Mouse (Mus musculus): ENCODE measurements around the gene Olfr993. TPM values are rescaled to one million over a fixed set of nuclear protein-coding genes. Genes with fewer than 3 reads are reported as not detected.

Gene Olfr993
- polyA plus RNA-seq (2012; ENCODE audit: insufficient read depth, insufficient read length, low replicate concordance, missing spikeins), result not detected in 2 replicates

GRCm38 (mm10) chr2:85414777-85415176 lies at the start of gene Olfr993:
Gene Olfr993, minus strand, starts transcription at chr2:85414877.
- Histone ChIP-seq H3K4me1 (ENCODE audit: control insufficient read depth, insufficient read depth, low read length) (no peaks in the 10 kb centered on the region), H3K4me3 (ENCODE audit: insufficient read depth, low read depth, low read length) (no peak within 1 kb of the TSS), H3K27ac (ENCODE audit: insufficient read depth, low read depth, low read length) (no peak within 1 kb of the TSS)
- TF ChIP-seq CTCF (IDR thresholded peaks at IDR 0.05; ENCODE audit: insufficient read depth, low read depth, low read length) (no peak), POLR2A (IDR thresholded peaks at IDR 0.05; ENCODE audit: insufficient read depth, low read depth, low read length) (no peak)

GRCm38 (mm10) chr2:85443539-85443938 lies 28.9 kb upstream of the Olfr993 start, which contains the start of gene Olfr995:
Gene Olfr995, minus strand, starts transcription at chr2:85443639.
- no peak for TF ChIP-seq CTCF (IDR thresholded peaks at IDR 0.05; ENCODE audit: insufficient read depth, low read depth, low read length)
- no peak for TF ChIP-seq POLR2A (IDR thresholded peaks at IDR 0.05; ENCODE audit: insufficient read depth, low read depth, low read length)
- Histone ChIP-seq H3K4me1 (ENCODE audit: control insufficient read depth, insufficient read depth, low read length) (no peaks in the 10 kb centered on the region), H3K4me3 (ENCODE audit: insufficient read depth, low read depth, low read length) (no peak within 1 kb of the TSS), H3K27ac (ENCODE audit: insufficient read depth, low read depth, low read length) (no peak within 1 kb of the TSS)
- 39% methylated on average over 1 of the region's 1 CpGs for WGBS

- no peaks in the 10 kb centered on the region for H3K4me1 ChIP-seq (ENCODE audit: control insufficient read depth, insufficient read depth, low read length)
- no peak overlapping the region for H3K27ac ChIP-seq (ENCODE audit: insufficient read depth, low read depth, low read length)
- H3K4me3 ChIP-seq (ENCODE audit: insufficient read depth, low read depth, low read length), result no peak overlapping the region
- no peak for TF ChIP-seq POLR2A (IDR thresholded peaks at IDR 0.05; ENCODE audit: insufficient read depth, low read depth, low read length)
- no peak for TF ChIP-seq CTCF (IDR thresholded peaks at IDR 0.05; ENCODE audit: insufficient read depth, low read depth, low read length)
These were observed 27.9 kb upstream of the Olfr993 start for GRCm38 (mm10) chr2:85442546-85442945.

- TF ChIP-seq CTCF (IDR thresholded peaks at IDR 0.05; ENCODE audit: insufficient read depth, low read depth, low read length), result no peak
- no peak for TF ChIP-seq POLR2A (IDR thresholded peaks at IDR 0.05; ENCODE audit: insufficient read depth, low read depth, low read length)
- Histone ChIP-seq H3K4me1 (ENCODE audit: control insufficient read depth, insufficient read depth, low read length) (no peaks in the 10 kb centered on the region), H3K4me3 (ENCODE audit: insufficient read depth, low read depth, low read length) (no peak within 1 kb of the TSS), H3K27ac (ENCODE audit: insufficient read depth, low read depth, low read length) (no peak within 1 kb of the TSS)
- 93% methylated on average over 3 of the region's 3 CpGs for whole genome bisulfite sequencing
These were observed 21.7 kb upstream of the Olfr993 start, which contains the start of gene Olfr994 for GRCm38 (mm10) chr2:85436351-85436750. Gene Olfr994, minus strand, starts transcription at chr2:85436451.

- no peak overlapping the region for H3K4me3 ChIP-seq (ENCODE audit: insufficient read depth, low read depth, low read length)
- no peaks in the 10 kb centered on the region for H3K4me1 ChIP-seq (ENCODE audit: control insufficient read depth, insufficient read depth, low read length)
- no peak overlapping the region for H3K27ac ChIP-seq (ENCODE audit: insufficient read depth, low read depth, low read length)
- 93% methylated on average over 1 of the region's 1 CpGs for WGBS
- TF ChIP-seq POLR2A (IDR thresholded peaks at IDR 0.05; ENCODE audit: insufficient read depth, low read depth, low read length), result no peak
- no peak for TF ChIP-seq CTCF (IDR thresholded peaks at IDR 0.05; ENCODE audit: insufficient read depth, low read depth, low read length)
These were observed 11.2 kb upstream of the Olfr993 start for GRCm38 (mm10) chr2:85425893-85426292.

GRCm38 (mm10) chr2:85409369-85409768 lies 5.3 kb downstream of the Olfr993 start, which contains the start of gene Olfr992:
Gene Olfr992, minus strand, starts transcription at chr2:85409469.
- 55% methylated on average over 2 of the region's 2 CpGs for WGBS
- no peak within 1 kb of the TSS for H3K27ac ChIP-seq (ENCODE audit: insufficient read depth, low read depth, low read length)
- TF ChIP-seq POLR2A (IDR thresholded peaks at IDR 0.05; ENCODE audit: insufficient read depth, low read depth, low read length), result no peak
- TF ChIP-seq CTCF (IDR thresholded peaks at IDR 0.05; ENCODE audit: insufficient read depth, low read depth, low read length), result no peak

More at GRCm38 (mm10) chr2:85409369-85409768, 5.3 kb downstream of the Olfr993 start, which contains the start of gene Olfr992:
- H3K4me1 ChIP-seq (ENCODE audit: control insufficient read depth, insufficient read depth, low read length), result no peaks in the 10 kb centered on the region
- no peak within 1 kb of the TSS for H3K4me3 ChIP-seq (ENCODE audit: insufficient read depth, low read depth, low read length)

Other genes with a start within 250 kb of the Olfr993 start
- 119 TPM in 1 of 2 replicates, not detected in the other for gene Lrrc55, start 217.7 kb downstream of the Olfr993 start, polyA plus RNA-seq (2012; ENCODE audit: insufficient read depth, insufficient read length, low replicate concordance, missing spikeins)
- not detected in 2 replicates for gene Olfr987, start 75.6 kb downstream of the Olfr993 start, polyA plus RNA-seq (2012; ENCODE audit: insufficient read depth, insufficient read length, low replicate concordance, missing spikeins)
- not detected in 2 replicates for gene Olfr988, start 51.6 kb downstream of the Olfr993 start, polyA plus RNA-seq (2012; ENCODE audit: insufficient read depth, insufficient read length, low replicate concordance, missing spikeins)
- not detected in 2 replicates for gene Olfr992, start 5.4 kb downstream of the Olfr993 start, polyA plus RNA-seq (2012; ENCODE audit: insufficient read depth, insufficient read length, low replicate concordance, missing spikeins)
- gene Olfr994, start 21.6 kb upstream of the Olfr993 start, polyA plus RNA-seq (2012; ENCODE audit: insufficient read depth, insufficient read length, low replicate concordance, missing spikeins), result not detected in 2 replicates
- gene Olfr995, start 28.8 kb upstream of the Olfr993 start, polyA plus RNA-seq (2012; ENCODE audit: insufficient read depth, insufficient read length, low replicate concordance, missing spikeins), result not detected in 2 replicates
- gene 4833423E24Rik, start 104.1 kb upstream of the Olfr993 start, polyA plus RNA-seq (2012; ENCODE audit: insufficient read depth, insufficient read length, low replicate concordance, missing spikeins), result not detected in 2 replicates
- gene Olfr996, start 164.3 kb upstream of the Olfr993 start, polyA plus RNA-seq (2012; ENCODE audit: insufficient read depth, insufficient read length, low replicate concordance, missing spikeins), result not detected in 2 replicates
- not detected in 2 replicates for gene Olfr998, start 174.1 kb upstream of the Olfr993 start, polyA plus RNA-seq (2012; ENCODE audit: insufficient read depth, insufficient read length, low replicate concordance, missing spikeins)
- not detected in 2 replicates for gene Olfr1000, start 197.0 kb upstream of the Olfr993 start, polyA plus RNA-seq (2012; ENCODE audit: insufficient read depth, insufficient read length, low replicate concordance, missing spikeins)
- gene Olfr1002, start 235.8 kb upstream of the Olfr993 start, polyA plus RNA-seq (2012; ENCODE audit: insufficient read depth, insufficient read length, low replicate concordance, missing spikeins), result not detected in 2 replicates
- gene Olfr154, start 249.6 kb upstream of the Olfr993 start, polyA plus RNA-seq (2012; ENCODE audit: insufficient read depth, insufficient read length, low replicate concordance, missing spikeins), result not detected in 2 replicates

Measured in olfactory bulb, adult 2 months (tissue).